Mouse (Mus musculus) neural tube, embryonic 12.5 days (tissue): ENCODE measurements around the gene Lrp6. TPM values are rescaled to one million over a fixed set of nuclear protein-coding genes. Genes with fewer than 3 reads are reported as not detected.
A peak's percentile ranks its signal among the peaks of the same experiment; 100 is the strongest.

Experiments used
- ATAC-seq: fragments of 200-750 bp; cut with Nextera tagmentation; 2 replicates; pipeline ENCODE4 v1.8.0; 2017; ENCODE audit warnings: low read depth, mild to moderate bottlenecking, moderate TSS enrichment, moderate library complexity; ENCODE audit not compliant: low FRiP score
- H3K27ac ChIP-seq: fragments of 300-500 bp; sonication (generic); 2 replicates; pipeline ENCODE4 v1.5.1; 2016
- H3K27me3 ChIP-seq: fragments of 300-500 bp; sonication (generic); replicated peaks from 2 replicates; pipeline ENCODE4 v1.6.1; 2016; ENCODE audit warnings: mild to moderate bottlenecking
- H3K36me3 ChIP-seq: fragments of 300-500 bp; sonication (generic); 2 replicates; pipeline ENCODE4 v1.6.1; 2016; ENCODE audit warnings: mild to moderate bottlenecking
- H3K4me1 ChIP-seq: fragments of 300-500 bp; sonication (generic); 2 replicates; pipeline ENCODE4 v1.6.1; 2016
- H3K4me2 ChIP-seq: fragments of 300-500 bp; sonication (generic); replicated peaks from 2 replicates; pipeline ENCODE4 v1.6.1; 2016; ENCODE audit warnings: mild to moderate bottlenecking
- H3K4me3 ChIP-seq: fragments of 300-500 bp; sonication (generic); 2 replicates; pipeline ENCODE4 v1.5.1; 2016
- H3K9ac ChIP-seq: fragments of 300-500 bp; sonication (generic); 2 replicates; pipeline ENCODE4 v1.6.1; 2016; ENCODE audit warnings: mild to moderate bottlenecking
- H3K9me3 ChIP-seq: fragments of 300-500 bp; sonication (generic); 2 replicates; pipeline ENCODE4 v1.6.1; 2016; ENCODE audit warnings: mild to moderate bottlenecking
- WGBS: fragments of 180-500 bp; shearing (Covaris S2); methylation state at CpG from one replicate; pipeline ENCODE4 v1.1.7; 2016; 5-methylcytosine and 5-hydroxymethylcytosine counted together
- polyA plus RNA-seq: library from polyadenylated mRNA; unstranded; fragments of >200 nt; fragmentation: Nextera tagmentation; extraction: Ambion mirVana; gene quantifications from 2 replicates; pipeline ENCODE4 v1.2.1, GENCODE M21; 2016

Lrp6 gene
- polyA plus RNA-seq, 1 experiment from 2014 or later, result 29.0 TPM

DNA sequence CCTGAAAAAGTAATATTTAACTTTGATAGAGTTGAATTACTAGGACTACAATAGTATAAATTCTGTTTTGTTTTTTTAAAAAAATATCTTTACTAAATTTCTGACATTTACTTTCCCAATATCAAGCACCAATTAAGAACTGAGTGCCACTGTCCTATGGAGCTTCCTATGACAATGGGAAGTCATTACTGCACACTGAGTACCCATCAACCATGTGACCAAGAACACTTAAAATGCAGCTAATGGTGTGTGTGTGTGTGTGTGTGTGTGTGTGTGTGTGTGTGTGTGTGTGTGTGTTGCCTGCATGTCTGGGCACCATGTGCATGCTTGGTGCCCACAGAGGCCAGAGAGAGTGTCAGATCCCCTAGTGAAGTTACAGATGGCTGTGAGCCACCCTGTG lies 23.2 kb downstream of the Lrp6 start:
- Histone ChIP-seq H3K9me3 (no peaks in the 10 kb centered on the region), H3K27me3 (no peaks in the 10 kb centered on the region), H3K4me1 (0 out of 2 replicates have a peak, but pooled peaks cover 2% of the 10 kb centered on the region), H3K36me3 (peaks cover 3% of the 10 kb centered on the region; the same call in 1 of the 2 replicates), H3K4me2 (no peak overlapping the region), H3K27ac (no peak overlapping the region), H3K9ac (no peak overlapping the region), H3K4me3 (no peak overlapping the region)
- ATAC-seq, result no peak

DNA sequence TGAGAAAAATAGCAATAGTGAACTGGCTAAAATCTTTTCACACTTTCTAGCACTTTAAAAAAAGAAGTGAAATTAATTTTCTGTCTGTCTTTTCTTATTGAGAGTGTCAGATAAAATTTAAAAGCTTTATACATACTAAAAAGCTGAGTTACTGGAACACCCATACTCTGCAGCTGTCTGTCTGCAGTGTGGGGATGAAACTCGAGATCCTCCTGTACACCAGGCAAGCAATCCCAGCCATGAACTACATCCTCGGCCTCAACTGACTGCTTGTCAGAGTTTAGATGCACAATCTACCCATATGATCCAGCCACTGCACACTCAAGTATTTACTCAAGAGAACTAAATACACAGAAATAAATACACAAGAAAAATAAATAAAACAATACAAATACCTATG lies 24.4 kb downstream of the Lrp6 start:
- Histone ChIP-seq H3K4me3 (no peak overlapping the region), H3K9me3 (no peaks in the 10 kb centered on the region), H3K27ac (no peak overlapping the region), H3K4me1 (0 out of 2 replicates have a peak, but pooled peaks cover 2% of the 10 kb centered on the region), H3K4me2 (no peak overlapping the region), H3K27me3 (no peaks in the 10 kb centered on the region), H3K9ac (no peak overlapping the region), H3K36me3 (peaks cover 3% of the 10 kb centered on the region; the same call in 1 of the 2 replicates)
- 87% methylated on average over 2 of the region's 2 CpGs for WGBS
- ATAC-seq, result no peak

DNA sequence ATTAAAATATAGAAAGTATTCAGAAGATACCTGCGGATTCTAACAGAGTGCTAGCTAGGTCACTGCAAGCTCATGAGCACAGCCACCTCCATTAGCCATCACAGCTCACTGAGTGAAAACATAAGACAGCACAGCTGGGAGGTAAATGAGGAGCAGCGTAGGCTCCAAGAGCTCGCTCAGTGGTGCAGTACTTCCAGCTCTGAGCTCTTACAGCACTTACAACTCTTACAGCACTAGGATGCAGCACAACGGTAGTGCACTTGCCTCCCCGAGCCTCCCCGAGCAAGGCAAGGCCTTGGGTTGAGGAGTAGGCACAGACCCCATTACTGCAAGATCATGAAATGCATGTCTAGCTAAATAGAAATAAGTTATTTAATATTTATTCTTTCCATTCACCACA lies 26.6 kb downstream of the Lrp6 start:
- ATAC-seq, result no peak
- Histone ChIP-seq H3K4me3 (no peak overlapping the region), H3K27ac (no peak overlapping the region), H3K4me1 (no peaks in the 10 kb centered on the region), H3K9ac (no peak overlapping the region), H3K27me3 (no peaks in the 10 kb centered on the region), H3K9me3 (no peaks in the 10 kb centered on the region), H3K36me3 (peaks cover 3% of the 10 kb centered on the region; the same call in 1 of the 2 replicates), H3K4me2 (no peak overlapping the region)
- 85% methylated on average over 6 of the region's 6 CpGs for WGBS

DNA sequence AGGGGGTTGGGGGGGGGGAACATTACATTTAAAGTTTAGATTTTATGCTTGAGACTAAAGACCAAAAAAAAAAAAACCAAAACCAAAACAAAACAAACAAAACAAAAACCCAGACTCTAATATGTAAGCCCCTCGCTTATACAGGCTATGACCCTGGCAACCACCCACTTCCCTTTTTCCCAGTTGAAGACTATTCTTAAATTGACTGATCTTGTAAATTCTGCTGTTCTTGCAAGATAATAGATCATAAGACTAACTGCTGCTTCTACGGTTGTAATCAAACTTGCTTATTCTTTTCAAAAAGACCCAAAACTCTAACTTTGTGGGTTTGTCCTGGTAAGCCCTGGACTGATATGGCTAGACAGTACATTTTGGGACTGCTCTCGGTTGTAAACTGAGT lies 27.3 kb downstream of the Lrp6 start:
- H3K4me2 ChIP-seq, result no peak overlapping the region
- H3K36me3 ChIP-seq, result peaks cover 3% of the 10 kb centered on the region; the same call in 1 of the 2 replicates
- H3K9ac ChIP-seq, result no peak overlapping the region
- WGBS, result 93% methylated on average over 3 of the region's 3 CpGs
- ATAC-seq, result no peak
- no peak overlapping the region for H3K4me3 ChIP-seq
- H3K4me1 ChIP-seq, result no peaks in the 10 kb centered on the region
- H3K27ac ChIP-seq, result no peak overlapping the region
- no peaks in the 10 kb centered on the region for H3K27me3 ChIP-seq
- no peaks in the 10 kb centered on the region for H3K9me3 ChIP-seq

DNA sequence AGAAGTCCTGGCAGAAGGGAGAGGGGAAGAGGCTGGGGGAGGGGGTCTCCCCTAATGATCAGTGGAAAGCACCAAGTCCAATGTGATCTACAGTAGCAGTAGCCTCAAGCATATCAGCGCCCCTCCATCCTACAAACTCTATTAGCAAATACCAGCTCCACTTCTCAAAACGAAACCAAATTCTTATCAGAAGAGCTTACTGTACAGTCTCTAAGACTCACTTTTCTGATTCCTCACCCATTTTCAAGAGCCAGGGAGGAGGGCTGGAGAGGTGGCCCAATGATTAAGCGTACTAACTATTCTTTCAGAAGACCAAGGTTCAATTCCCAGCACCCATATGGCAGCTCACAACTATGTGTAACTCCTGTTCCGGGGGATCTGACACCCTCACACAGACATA lies 28.0 kb downstream of the Lrp6 start:
- no peak overlapping the region for H3K4me3 ChIP-seq
- no peak overlapping the region for H3K27ac ChIP-seq
- no peaks in the 10 kb centered on the region for H3K4me1 ChIP-seq
- no peaks in the 10 kb centered on the region for H3K9me3 ChIP-seq
- no peak overlapping the region for H3K4me2 ChIP-seq
- H3K27me3 ChIP-seq, result no peaks in the 10 kb centered on the region
- H3K9ac ChIP-seq, result no peak overlapping the region
- WGBS, result 90% methylated on average over 4 of the region's 4 CpGs
- no peak for ATAC-seq
- peaks cover 3% of the 10 kb centered on the region; the same call in 1 of the 2 replicates for H3K36me3 ChIP-seq

DNA sequence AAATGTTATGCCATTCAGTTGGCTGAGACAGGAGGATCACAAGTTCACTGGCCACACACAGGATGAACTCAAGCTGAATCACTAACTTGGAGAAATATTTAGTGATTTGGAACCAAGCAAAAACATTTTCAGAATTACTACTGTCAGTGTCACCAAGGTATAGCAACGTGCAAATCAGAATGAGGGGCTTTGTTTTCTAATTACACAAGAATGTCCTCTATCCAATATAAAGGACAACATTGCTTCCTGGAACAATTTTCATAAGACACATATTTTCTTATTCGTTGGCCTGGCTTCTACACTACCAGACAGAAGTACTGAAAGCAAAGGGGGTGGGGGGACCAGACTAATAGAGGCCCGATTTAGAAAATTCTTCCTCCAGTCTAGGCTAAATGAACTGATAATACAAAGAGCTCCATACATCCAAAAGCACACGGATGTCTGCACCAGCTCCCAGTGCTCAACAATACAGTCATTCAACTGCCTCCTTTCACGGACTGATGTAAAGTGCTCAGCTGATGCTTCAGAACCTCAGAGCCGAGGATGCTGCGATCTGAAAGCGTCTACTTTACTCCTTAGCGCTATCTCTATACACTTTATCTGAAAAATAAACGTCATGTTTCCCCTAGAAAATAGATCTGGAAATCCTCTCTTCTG lies 29.2 kb downstream of the Lrp6 start:
- no peak overlapping the region for H3K27ac ChIP-seq
- H3K4me3 ChIP-seq, result no peak overlapping the region
- no peak overlapping the region for H3K4me2 ChIP-seq
- no peaks in the 10 kb centered on the region for H3K27me3 ChIP-seq
- peaks cover 3% of the 10 kb centered on the region; the same call in 1 of the 2 replicates for H3K36me3 ChIP-seq
- H3K9ac ChIP-seq, result no peak overlapping the region
- WGBS, result 53% methylated on average over 10 of the region's 10 CpGs
- ATAC-seq, result peak; percentile 74
- H3K9me3 ChIP-seq, result no peaks in the 10 kb centered on the region
- no peaks in the 10 kb centered on the region for H3K4me1 ChIP-seq

DNA sequence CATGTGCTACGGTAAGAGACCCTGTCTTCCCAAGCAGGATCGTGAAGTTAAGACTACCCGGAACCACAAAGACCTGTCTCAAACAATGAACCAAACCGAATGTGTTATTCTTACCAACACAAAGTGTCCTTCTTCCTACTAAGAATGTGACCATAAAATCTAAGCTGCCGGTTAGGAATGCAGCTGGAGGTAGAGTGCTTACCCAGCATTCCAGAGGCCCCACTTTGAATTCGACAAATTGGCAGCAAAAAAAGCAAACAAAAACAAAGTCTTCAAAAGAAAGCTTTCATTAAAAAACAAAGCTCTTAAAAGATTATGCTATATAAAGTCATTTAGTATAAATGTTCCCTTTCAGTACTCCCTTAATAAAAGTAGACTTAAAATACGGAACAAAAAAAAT lies 31.6 kb downstream of the Lrp6 start:
- WGBS, result 33% methylated on average over 7 of the region's 7 CpGs
- Histone ChIP-seq H3K4me3 (no peak overlapping the region), H3K9me3 (no peaks in the 10 kb centered on the region), H3K4me2 (no peak overlapping the region), H3K27me3 (no peaks in the 10 kb centered on the region), H3K9ac (no peak overlapping the region), H3K4me1 (no peaks in the 10 kb centered on the region), H3K36me3 (peaks cover 7% of the 10 kb centered on the region; the same call in 1 of the 2 replicates), H3K27ac (no peak overlapping the region)
- no peak for ATAC-seq

DNA sequence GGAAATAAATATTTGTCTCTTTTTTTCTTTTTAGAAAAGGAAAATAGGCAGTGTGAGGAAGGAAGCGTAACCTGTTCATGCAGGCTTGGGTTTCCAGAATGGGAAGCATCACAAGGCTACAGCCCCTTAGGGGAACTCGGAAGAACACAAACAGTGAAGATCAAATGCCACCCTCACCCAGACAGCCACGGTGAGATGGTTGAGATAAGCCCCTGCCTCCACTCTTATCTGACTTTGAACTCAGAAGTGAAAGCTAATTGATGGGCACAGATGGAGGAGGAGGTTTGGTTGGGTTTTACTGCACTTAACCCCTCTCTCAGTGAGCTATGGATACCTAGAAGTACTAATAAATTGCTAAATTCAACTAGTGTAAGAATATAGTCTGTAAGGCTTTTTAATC lies 33.7 kb downstream of the Lrp6 start:
- 88% methylated on average over 3 of the region's 3 CpGs for WGBS
- Histone ChIP-seq H3K36me3 (peaks cover 7% of the 10 kb centered on the region; the same call in 1 of the 2 replicates), H3K27me3 (no peaks in the 10 kb centered on the region), H3K4me3 (no peak overlapping the region), H3K4me2 (no peak overlapping the region), H3K9ac (no peak overlapping the region), H3K4me1 (peaks cover 5% of the 10 kb centered on the region; the same call in 1 of the 2 replicates), H3K27ac (no peak overlapping the region), H3K9me3 (no peaks in the 10 kb centered on the region)
- no peak for ATAC-seq

DNA sequence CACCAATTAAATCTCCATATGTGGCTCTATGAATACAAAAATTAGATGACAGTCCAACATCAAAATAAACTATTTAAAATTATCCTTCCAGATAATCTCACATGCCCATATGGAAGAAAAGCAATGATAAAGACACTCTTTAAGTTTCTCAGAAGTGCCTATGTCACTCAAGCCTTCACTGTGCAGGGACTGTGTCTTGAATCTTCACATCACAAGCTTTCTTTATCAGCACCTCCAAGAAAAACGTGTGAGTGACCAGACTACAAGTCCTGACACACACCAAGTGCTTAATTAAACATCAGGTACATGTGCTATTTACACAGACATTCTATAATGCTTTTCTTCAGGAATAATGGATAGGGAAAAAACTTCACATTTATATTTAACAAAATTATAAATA lies 34.8 kb downstream of the Lrp6 start:
- H3K27ac ChIP-seq, result no peak overlapping the region
- H3K4me2 ChIP-seq, result no peak overlapping the region
- WGBS, result 79% methylated on average over 1 of the region's 1 CpGs
- peaks cover 14% of the 10 kb centered on the region for H3K4me1 ChIP-seq
- H3K9ac ChIP-seq, result no peak overlapping the region
- ATAC-seq, result no peak
- H3K36me3 ChIP-seq, result peaks cover 7% of the 10 kb centered on the region; the same call in 1 of the 2 replicates
- H3K9me3 ChIP-seq, result no peaks in the 10 kb centered on the region
- H3K4me3 ChIP-seq, result no peak overlapping the region
- no peaks in the 10 kb centered on the region for H3K27me3 ChIP-seq

DNA sequence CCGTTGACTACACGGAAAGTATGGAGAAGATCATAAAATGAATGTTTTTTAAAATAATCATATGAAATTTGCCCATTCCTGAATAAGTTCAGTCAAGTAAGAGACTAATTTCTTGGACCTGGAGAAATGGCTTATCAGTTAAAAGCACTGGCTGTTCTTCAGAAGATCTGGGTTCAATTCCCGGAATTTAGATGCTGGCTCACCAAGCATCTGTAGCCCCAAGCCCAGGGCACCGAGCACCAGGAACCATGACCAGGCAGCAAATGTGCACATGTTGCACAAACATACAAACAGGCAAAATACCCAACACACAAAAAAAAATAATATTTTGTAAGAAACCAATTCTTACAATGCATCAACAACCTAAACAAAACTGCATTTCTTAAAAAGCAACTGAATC lies 37.4 kb downstream of the Lrp6 start:
- H3K4me3 ChIP-seq, result no peak overlapping the region
- WGBS, result 94% methylated on average over 4 of the region's 4 CpGs
- ATAC-seq, result no peak
- no peak overlapping the region for H3K27ac ChIP-seq
- no peaks in the 10 kb centered on the region for H3K27me3 ChIP-seq
- no peak overlapping the region for H3K4me2 ChIP-seq
- H3K4me1 ChIP-seq, result peaks cover 18% of the 10 kb centered on the region
- no peaks in the 10 kb centered on the region for H3K9me3 ChIP-seq
- no peak overlapping the region for H3K9ac ChIP-seq
- H3K36me3 ChIP-seq, result peaks cover 7% of the 10 kb centered on the region; the same call in 1 of the 2 replicates

DNA sequence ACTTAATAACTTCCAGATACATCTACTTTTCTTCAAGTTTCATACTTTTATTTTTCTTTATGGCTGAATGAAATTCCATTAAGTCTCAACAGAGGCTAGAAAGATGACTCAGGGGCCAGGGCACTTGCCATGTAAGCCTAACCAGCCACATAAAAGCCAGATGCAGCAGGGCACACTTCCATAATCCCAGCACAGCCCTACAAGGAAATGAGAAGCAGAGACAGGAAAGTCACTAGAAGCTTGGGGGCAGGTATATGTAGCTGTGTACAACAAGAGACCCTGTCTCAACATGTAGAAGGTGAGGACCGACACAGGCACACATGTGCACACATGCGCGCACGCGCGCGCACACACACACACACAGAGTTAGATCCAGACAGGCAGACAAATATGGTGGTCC lies 38.4 kb downstream of the Lrp6 start:
- 98% methylated on average over 7 of the region's 7 CpGs for whole genome bisulfite sequencing
- no peak for ATAC-seq
- no peak overlapping the region for H3K4me2 ChIP-seq
- no peak overlapping the region for H3K9ac ChIP-seq
- no peak overlapping the region for H3K4me3 ChIP-seq
- no peaks in the 10 kb centered on the region for H3K27me3 ChIP-seq
- H3K4me1 ChIP-seq, result peaks cover 18% of the 10 kb centered on the region
- H3K27ac ChIP-seq, result no peak overlapping the region
- H3K36me3 ChIP-seq, result peaks cover 7% of the 10 kb centered on the region; the same call in 1 of the 2 replicates
- H3K9me3 ChIP-seq, result no peaks in the 10 kb centered on the region

DNA sequence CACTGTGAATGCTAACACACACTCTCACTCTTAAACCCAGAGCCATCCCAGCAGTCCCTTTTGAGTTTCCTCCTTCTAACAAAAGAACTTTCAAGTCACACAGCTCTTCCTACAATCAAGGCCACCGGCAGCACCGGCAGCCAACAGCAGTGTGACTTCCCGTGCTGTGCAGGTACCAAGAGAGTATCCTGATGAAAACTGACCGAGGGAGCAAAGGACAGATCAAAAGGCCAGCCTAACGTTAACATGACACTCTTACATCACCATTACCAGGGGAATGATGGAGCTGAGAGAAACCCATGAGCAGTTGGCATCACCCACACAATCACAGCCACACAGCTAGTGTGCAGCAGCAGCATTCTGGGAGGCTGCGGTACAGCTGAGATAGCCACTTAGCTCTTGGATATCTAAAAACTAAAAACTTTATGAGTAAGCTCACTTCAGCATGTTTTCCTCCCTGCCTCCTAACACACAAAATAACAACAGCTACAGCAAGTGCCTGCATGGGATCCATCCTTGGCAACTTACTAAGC lies 39.1 kb downstream of the Lrp6 start:
- 44% methylated on average over 6 of the region's 6 CpGs for WGBS
- Histone ChIP-seq H3K4me1 (peaks cover 18% of the 10 kb centered on the region), H3K27me3 (no peaks in the 10 kb centered on the region), H3K9me3 (no peaks in the 10 kb centered on the region), H3K27ac (no peak overlapping the region), H3K4me2 (no peak overlapping the region), H3K36me3 (peaks cover 7% of the 10 kb centered on the region; the same call in 1 of the 2 replicates), H3K9ac (no peak overlapping the region), H3K4me3 (no peak overlapping the region)
- ATAC-seq, result no peak
